Mouse (Mus musculus) bone marrow macrophage, adult 2 months (primary cell): ENCODE data around the gene Hist1h3g.

ENCODE experiments used
- CTCF ChIP-seq: IDR thresholded peaks from 2 replicates; pipeline ENCODE4 v1.5.1; 2012; ENCODE audit warnings: low read depth, mild to moderate bottlenecking, low read length, moderate library complexity
- POLR2A ChIP-seq: IDR thresholded peaks from 2 replicates; pipeline ENCODE4 v1.6.1; 2012; ENCODE audit warnings: mild to moderate bottlenecking, low read depth, low read length, borderline replicate concordance

GRCm38 (mm10) chr13:23534368-23535131 lies 672 bp upstream of the Hist1h3g start:
- no peak for TF ChIP-seq CTCF
- TF ChIP-seq POLR2A, result no peak
